Mouse (Mus musculus) ovary, adult 2 months (tissue): ENCODE measurements around the gene Dusp3. TPM values are rescaled to one million over a fixed set of nuclear protein-coding genes. Genes with fewer than 3 reads are reported as not detected.

Experiments
- polyA plus RNA-seq: library from polyadenylated mRNA; depleted of rRNA; stranded (reverse); fragments of >200 nt; gene quantifications from 2 replicates; pipeline ENCODE4 v1.2.3, GENCODE M21; 2012; rRNA removed

The Dusp3 gene
- 117 and 138 TPM in 2 replicates for polyA plus RNA-seq

DNA sequence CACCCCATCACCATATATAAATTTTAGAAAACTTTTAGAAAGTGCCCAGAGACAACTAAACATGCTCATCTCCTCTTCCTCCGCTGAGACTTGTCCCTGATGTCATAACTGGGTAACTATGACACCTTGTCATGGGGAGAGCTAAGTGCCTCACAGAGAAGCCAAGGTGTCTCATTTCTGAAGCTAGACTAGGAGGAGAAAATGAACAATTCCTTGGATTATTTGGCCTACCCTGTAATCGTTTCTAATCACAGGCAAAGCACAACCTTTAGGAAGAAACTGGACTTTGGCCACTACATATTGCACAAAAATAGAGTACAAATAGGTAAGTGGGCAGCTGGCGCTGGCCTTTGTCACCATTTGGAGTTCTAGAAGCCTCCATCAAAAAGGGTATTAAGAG, at the start of gene Dusp3:
TSS of gene Dusp3 (minus strand) at position 101 of the 400 bp plus-strand sequence.

DNA sequence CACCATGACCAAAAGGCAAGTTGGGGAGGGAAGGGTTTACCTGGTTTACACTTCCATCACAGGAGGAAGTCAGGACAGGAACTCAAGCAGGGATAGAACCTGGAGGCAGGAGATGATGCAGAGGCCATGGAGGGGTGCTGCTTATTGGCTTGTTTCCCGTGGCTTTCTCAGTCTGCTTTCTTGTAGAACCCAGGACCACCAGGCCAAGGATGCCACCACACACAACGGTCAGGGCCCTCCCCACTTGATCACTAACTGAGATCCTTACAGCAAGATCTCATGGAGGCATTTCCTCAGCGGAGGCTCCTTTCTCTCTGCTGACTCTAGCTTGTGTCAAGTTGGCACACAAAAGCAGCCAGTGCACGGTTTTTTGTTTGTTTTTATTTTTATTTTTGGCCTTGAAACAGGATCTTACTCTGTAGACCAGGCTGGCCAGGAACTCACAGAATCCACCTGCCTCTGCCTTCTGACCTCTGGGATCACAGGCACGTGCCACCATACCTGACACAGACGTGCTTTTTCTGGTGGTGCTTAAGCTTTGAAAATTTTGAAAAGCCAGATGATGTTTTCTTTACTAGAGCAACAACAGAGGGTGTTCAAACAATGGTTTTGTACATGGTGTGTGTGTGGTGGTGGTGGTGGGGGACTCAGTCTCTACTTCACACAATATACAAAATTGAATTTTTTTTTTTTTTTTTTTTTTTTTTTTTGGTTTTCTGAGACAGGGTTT, 41.4 kb upstream of the Dusp3 start, which contains the start of gene Mpp3:
TSS of gene Mpp3 (minus strand) at position 375 of the 730 bp plus-strand sequence.

DNA sequence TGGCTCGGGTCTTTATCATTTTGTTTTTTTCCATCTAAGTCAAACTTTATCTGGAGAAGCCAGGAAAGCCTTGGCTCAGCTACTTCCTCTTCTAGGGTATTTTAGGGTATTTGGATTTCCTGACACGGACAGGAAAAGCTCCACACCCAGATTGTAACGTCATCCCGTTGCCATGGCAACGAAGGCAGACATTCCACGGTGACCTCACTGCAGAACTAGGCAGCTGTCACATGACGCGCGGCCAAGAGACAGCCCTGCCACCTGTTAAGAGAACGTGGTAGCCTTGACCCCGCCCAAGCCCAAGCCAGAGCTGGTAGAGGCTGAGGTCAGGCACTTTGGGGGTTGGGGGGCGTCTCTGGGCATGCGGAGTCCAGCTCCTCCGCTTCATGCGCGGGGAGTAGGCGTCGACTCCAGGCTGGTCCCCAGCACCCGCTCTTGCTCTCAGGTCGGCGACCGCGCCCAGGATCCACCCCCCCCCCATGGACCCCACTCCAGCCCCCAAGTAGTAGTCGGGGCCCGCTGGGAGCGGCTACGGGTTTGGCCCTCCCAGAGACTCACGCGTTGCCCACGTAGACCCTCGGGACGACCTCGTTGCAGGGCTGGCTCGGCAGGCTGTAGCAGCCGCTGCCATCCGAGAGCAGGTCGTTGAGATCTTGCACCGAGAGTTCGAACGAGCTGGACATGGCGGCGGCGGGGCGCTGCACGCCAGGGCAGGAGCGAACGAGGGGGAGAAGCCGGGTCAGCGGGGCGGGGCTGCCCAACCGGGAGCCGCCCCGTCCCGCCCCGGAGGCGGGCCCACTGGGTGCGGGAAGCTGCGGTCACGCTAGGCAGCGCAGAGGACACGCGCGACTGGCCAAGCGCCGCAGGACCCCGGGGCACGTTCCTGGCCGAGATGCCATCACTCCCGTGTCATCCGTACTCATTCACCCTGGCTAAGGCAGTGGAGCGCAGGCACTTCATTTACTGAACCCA, 2.5 kb downstream of the Dusp3 start, which contains the start of gene Cfap97d1:
TSS of gene Cfap97d1 (plus strand) at position 226 of the 972 bp plus-strand sequence.

DNA sequence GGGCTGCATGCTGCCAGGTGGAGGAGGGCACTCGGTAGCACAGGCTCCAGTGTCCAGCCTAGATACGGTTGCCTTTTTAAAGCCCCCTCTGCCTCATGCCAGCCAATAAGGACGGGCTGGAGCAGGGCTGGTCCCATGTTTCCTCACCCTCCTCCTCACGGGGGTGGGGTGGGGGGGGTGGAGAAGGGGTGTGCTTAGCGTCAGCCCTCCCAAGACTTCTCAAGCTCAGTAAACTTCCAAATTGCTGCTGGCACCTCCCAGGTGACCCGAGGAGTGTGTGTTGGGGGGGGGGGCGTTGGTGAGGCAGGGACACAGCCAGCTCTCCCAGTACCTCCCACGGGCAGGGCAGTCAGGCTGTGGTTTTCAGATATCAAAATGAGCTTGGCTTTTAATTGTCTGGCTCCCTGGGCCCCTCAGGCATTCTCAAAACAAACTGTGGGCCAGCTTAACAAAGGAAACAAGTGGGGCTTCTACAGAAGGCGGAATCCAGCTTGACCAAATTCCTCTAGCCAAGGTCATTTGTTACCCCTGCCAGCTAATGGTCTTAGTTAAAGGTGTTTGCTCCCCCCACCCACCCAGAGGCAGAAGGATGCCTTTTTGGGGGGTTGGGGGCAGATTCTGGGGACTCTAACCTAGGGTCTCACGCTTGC, 19.7 kb downstream of the Dusp3 start, which contains the start of gene Sost:
TSS of gene Sost (minus strand) at position 51 of the 650 bp plus-strand sequence.

Other genes starting within 250 kb of the Dusp3 start
- gene Etv4, start 201.6 kb downstream of the Dusp3 start, polyA plus RNA-seq = 2.4 and 2.6 TPM in 2 replicates
- gene Meox1, start 92.6 kb downstream of the Dusp3 start, polyA plus RNA-seq = 1.2 and 1.7 TPM in 2 replicates
- 0.20 and 0.30 TPM in 2 replicates for gene Sost, start 20.0 kb downstream of the Dusp3 start, polyA plus RNA-seq
- not detected in 2 replicates for gene Cfap97d1, start 2.7 kb downstream of the Dusp3 start, polyA plus RNA-seq
- 19.1 and 19.2 TPM in 2 replicates for gene Mpp3, start 41.4 kb upstream of the Dusp3 start, polyA plus RNA-seq
- gene Cd300lg, start 54.5 kb upstream of the Dusp3 start, polyA plus RNA-seq = 13.3 and 16.6 TPM in 2 replicates
- gene Mpp2, start 101.5 kb upstream of the Dusp3 start, polyA plus RNA-seq = 10.5 and 10.9 TPM in 2 replicates
- not detected in 2 replicates for gene Ppy, start 114.3 kb upstream of the Dusp3 start, polyA plus RNA-seq
- not detected in 2 replicates for gene Pyy, start 120.8 kb upstream of the Dusp3 start, polyA plus RNA-seq
- gene Nags, start 158.5 kb upstream of the Dusp3 start, polyA plus RNA-seq = 3.6 and 3.7 TPM in 2 replicates
- 37.3 and 46.7 TPM in 2 replicates for gene Tmem101, start 169.4 kb upstream of the Dusp3 start, polyA plus RNA-seq
- gene Lsm12, start 198.3 kb upstream of the Dusp3 start, polyA plus RNA-seq = 25.7 and 33.2 TPM in 2 replicates
- gene G6pc3, start 202.6 kb upstream of the Dusp3 start, polyA plus RNA-seq = 169 and 171 TPM in 2 replicates
- gene Hdac5, start 243.2 kb upstream of the Dusp3 start, polyA plus RNA-seq = 117 and 151 TPM in 2 replicates